Mouse (Mus musculus): Measurements from ENCODE around the gene Zfp78. TPM values are rescaled to one million over a fixed set of nuclear protein-coding genes. Genes with fewer than 3 reads are reported as not detected.

The Zfp78 gene
- polyA plus RNA-seq, 1 experiment from 2014 or later, result 1.1 TPM

DNA sequence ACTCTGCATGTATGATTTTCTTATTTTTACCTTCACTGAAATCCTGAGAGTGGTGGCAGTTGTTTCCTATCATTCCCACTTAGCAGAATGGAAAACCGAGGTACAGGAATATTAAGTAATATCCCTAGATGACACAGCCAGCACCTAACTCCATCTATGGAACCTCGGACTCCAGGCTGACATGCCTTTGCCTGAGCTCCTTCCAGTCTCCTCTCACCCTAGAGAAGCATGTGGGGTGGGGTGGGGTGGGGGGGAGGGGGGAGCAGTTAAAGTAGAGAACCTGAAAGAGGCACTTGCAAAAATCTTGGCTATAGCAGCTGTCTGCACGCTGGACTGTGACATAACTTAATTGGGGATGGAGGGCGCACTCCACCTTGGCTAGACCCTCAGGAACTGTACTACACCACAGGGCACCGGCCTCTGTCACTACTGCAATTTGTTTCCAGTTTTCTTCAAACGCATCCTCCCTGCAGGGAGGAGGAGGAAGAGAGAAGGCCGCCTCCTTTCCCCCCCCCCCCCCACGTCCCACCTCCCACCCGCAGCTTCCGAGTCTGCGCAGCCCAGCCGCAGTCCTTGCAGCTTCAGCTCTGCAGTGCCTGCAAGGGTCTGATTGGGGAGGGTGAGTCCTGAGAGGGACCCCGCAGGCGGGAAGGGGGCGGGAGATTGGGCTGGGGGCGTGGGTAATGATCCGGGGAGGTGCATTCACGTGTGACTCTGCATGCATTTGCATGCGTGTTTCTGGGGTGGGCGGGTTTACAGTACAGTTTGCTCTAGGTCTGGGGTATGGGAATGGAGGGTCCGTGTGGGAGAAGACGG, 51.8 kb downstream of the Zfp78 start:
- no peaks in the 10 kb centered on the region for H3K9me3 ChIP-seq (ENCODE audit: control insufficient read depth)

GRCm38 (mm10) chr7:6415442-6415787, 52.3 kb downstream of the Zfp78 start:
- WGBS, result 21% methylated on average over 8 of the region's 8 CpGs
- no peak overlapping the region for H3K4me3 ChIP-seq (ENCODE audit: low read depth, low read length)
- H3K27ac ChIP-seq (ENCODE audit: low read depth, low read length), result no peak overlapping the region
- H3K36me3 ChIP-seq (ENCODE audit: control insufficient read depth, insufficient read depth), result no peaks in the 10 kb centered on the region
- H3K4me2 ChIP-seq (replicated peaks; ENCODE audit: low read depth), result no peak overlapping the region
- ATAC-seq, result no peak
- no peaks in the 10 kb centered on the region for H3K9me3 ChIP-seq (ENCODE audit: control insufficient read depth)
- no peak overlapping the region for H3K9ac ChIP-seq (ENCODE audit: low read depth, low read length)
- H3K27me3 ChIP-seq (replicated peaks; ENCODE audit: control insufficient read depth, insufficient read depth, low read length), result no peaks in the 10 kb centered on the region
- H3K4me1 ChIP-seq (replicated peaks; ENCODE audit: control insufficient read depth, insufficient read depth, low read length), result no peaks in the 10 kb centered on the region
- TF ChIP-seq CTCF (IDR thresholded peaks at IDR 0.05; ENCODE audit: low read depth), result no peak

More for the DNA sequence above, 51.8 kb downstream of the Zfp78 start:
- Histone ChIP-seq H3K27me3 (replicated peaks; ENCODE audit: control insufficient read depth, insufficient read depth, low read length) (no peaks in the 10 kb centered on the region), H3K4me2 (replicated peaks; ENCODE audit: low read depth) (no peak overlapping the region), H3K4me1 (replicated peaks; ENCODE audit: control insufficient read depth, insufficient read depth, low read length) (no peaks in the 10 kb centered on the region), H3K27ac (ENCODE audit: low read depth, low read length) (no peak overlapping the region), H3K4me3 (ENCODE audit: low read depth, low read length) (no peak overlapping the region), H3K36me3 (ENCODE audit: control insufficient read depth, insufficient read depth) (no peaks in the 10 kb centered on the region), H3K9ac (ENCODE audit: low read depth, low read length) (no peak overlapping the region)
- 9% methylated on average over 18 of the region's 22 CpGs for WGBS
- ATAC-seq, result no peak
- no peak for TF ChIP-seq CTCF (IDR thresholded peaks at IDR 0.05; ENCODE audit: low read depth)

DNA sequence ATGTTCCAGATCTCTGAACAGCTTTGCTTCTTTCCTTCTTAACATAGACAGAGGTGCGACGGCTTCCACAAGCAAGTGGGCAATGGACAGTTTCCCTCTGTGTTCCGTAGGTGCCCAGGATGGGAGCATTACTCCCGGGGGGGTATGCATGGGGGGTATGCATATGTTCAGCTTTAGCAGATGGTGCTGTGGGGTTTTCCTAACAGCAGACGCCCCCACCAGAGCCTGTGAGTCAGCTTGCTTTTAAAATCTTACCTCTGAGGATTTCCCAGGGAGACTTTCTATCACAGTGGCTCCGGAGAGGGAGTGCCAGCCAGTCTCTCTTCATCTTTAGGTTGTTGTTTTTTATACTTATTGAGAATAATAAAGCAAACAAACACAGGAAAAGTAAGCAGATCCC, 56.8 kb downstream of the Zfp78 start:
- TF ChIP-seq CTCF (IDR thresholded peaks at IDR 0.05; ENCODE audit: low read depth), result no peak
- WGBS, result 76% methylated on average over 6 of the region's 6 CpGs
- no peaks in the 10 kb centered on the region for H3K4me1 ChIP-seq (replicated peaks; ENCODE audit: control insufficient read depth, insufficient read depth, low read length)
- H3K36me3 ChIP-seq (ENCODE audit: control insufficient read depth, insufficient read depth), result no peaks in the 10 kb centered on the region
- H3K4me2 ChIP-seq (replicated peaks; ENCODE audit: low read depth), result no peak overlapping the region
- H3K27me3 ChIP-seq (replicated peaks; ENCODE audit: control insufficient read depth, insufficient read depth, low read length), result no peaks in the 10 kb centered on the region
- H3K27ac ChIP-seq (ENCODE audit: low read depth, low read length), result no peak overlapping the region
- H3K9me3 ChIP-seq (ENCODE audit: control insufficient read depth), result no peaks in the 10 kb centered on the region
- H3K4me3 ChIP-seq (ENCODE audit: low read depth, low read length), result no peak overlapping the region
- no peak overlapping the region for H3K9ac ChIP-seq (ENCODE audit: low read depth, low read length)
- ATAC-seq, result no peak

GRCm38 (mm10) chr7:6429381-6429780, 66.3 kb downstream of the Zfp78 start:
- H3K9me3 ChIP-seq (ENCODE audit: control insufficient read depth), result peaks cover 6% of the 10 kb centered on the region; the same call in 1 of the 2 replicates
- WGBS, result 86% methylated on average over 3 of the region's 3 CpGs

DNA sequence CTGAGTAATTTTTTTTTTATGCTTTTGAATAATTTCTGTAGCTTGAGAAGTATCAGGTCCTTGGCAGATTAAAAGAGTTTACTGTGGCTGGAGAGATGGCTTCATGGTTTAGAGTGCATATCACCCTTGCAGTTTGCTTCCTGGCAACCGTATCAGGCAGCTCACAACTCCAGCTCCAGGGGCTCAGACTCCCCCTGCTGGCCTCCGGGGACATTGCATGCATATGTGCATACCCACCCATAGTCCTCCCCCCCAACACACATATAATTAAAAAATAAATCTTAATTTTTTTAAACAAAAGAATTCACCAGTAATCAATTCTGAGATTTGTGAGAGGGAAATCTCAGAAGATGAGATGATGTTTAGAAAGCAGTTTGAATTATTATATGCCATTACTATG, 67.3 kb downstream of the Zfp78 start:
- peaks cover 6% of the 10 kb centered on the region; the same call in 1 of the 2 replicates for H3K9me3 ChIP-seq (ENCODE audit: control insufficient read depth)
- H3K4me1 ChIP-seq (replicated peaks; ENCODE audit: control insufficient read depth, insufficient read depth, low read length), result no peaks in the 10 kb centered on the region
- no peak overlapping the region for H3K9ac ChIP-seq (ENCODE audit: low read depth, low read length)
- H3K27me3 ChIP-seq (replicated peaks; ENCODE audit: control insufficient read depth, insufficient read depth, low read length), result no peaks in the 10 kb centered on the region
- peak; percentile 66 for TF ChIP-seq CTCF (IDR thresholded peaks at IDR 0.05; ENCODE audit: low read depth)
- no peak for ATAC-seq
- H3K36me3 ChIP-seq (ENCODE audit: control insufficient read depth, insufficient read depth), result no peaks in the 10 kb centered on the region
- H3K4me3 ChIP-seq (ENCODE audit: low read depth, low read length), result no peak overlapping the region
- 38% methylated on average over 2 of the region's 2 CpGs for WGBS
- H3K4me2 ChIP-seq (replicated peaks; ENCODE audit: low read depth), result no peak overlapping the region
- H3K27ac ChIP-seq (ENCODE audit: low read depth, low read length), result no peak overlapping the region

More at GRCm38 (mm10) chr7:6429381-6429780, 66.3 kb downstream of the Zfp78 start:
- Histone ChIP-seq H3K9ac (ENCODE audit: low read depth, low read length) (no peak overlapping the region), H3K4me2 (replicated peaks; ENCODE audit: low read depth) (no peak overlapping the region), H3K4me1 (replicated peaks; ENCODE audit: control insufficient read depth, insufficient read depth, low read length) (no peaks in the 10 kb centered on the region), H3K4me3 (ENCODE audit: low read depth, low read length) (no peak overlapping the region), H3K36me3 (ENCODE audit: control insufficient read depth, insufficient read depth) (no peaks in the 10 kb centered on the region), H3K27ac (ENCODE audit: low read depth, low read length) (no peak overlapping the region), H3K27me3 (replicated peaks; ENCODE audit: control insufficient read depth, insufficient read depth, low read length) (no peaks in the 10 kb centered on the region)
- peak; percentile 21 for TF ChIP-seq CTCF (IDR thresholded peaks at IDR 0.05; ENCODE audit: low read depth)
- ATAC-seq, result no peak

Other genes with a start within 250 kb of the Zfp78 start
- gene Zfp787, start 207.3 kb upstream of the Zfp78 start, polyA plus RNA-seq (2015; fragmentation: Nextera tagmentation; extraction: Ambion mirVana), result 42.2 and 46.5 TPM in 2 replicates
- gene Zfp444, start 191.1 kb upstream of the Zfp78 start, polyA plus RNA-seq (2015; fragmentation: Nextera tagmentation; extraction: Ambion mirVana), result 18.5 and 18.7 TPM in 2 replicates
- gene Galp, start 166.2 kb upstream of the Zfp78 start, polyA plus RNA-seq (2015; fragmentation: Nextera tagmentation; extraction: Ambion mirVana), result not detected in 2 replicates
- gene Zscan5b, start 141.0 kb upstream of the Zfp78 start, polyA plus RNA-seq (2015; fragmentation: Nextera tagmentation; extraction: Ambion mirVana), result not detected in 2 replicates
- not detected in 2 replicates for gene Epp13, start 110.6 kb upstream of the Zfp78 start, polyA plus RNA-seq (2015; fragmentation: Nextera tagmentation; extraction: Ambion mirVana)
- 2.1 and 2.4 TPM in 2 replicates for gene Zfp667, start 76.7 kb upstream of the Zfp78 start, polyA plus RNA-seq (2015; fragmentation: Nextera tagmentation; extraction: Ambion mirVana)
- gene Zfp583, start 32.0 kb upstream of the Zfp78 start, polyA plus RNA-seq (2015; fragmentation: Nextera tagmentation; extraction: Ambion mirVana), result 1.2 and 1.7 TPM in 2 replicates
- gene Gm3854, start 19.5 kb upstream of the Zfp78 start, polyA plus RNA-seq (2015; fragmentation: Nextera tagmentation; extraction: Ambion mirVana), result 0.08 and 0.20 TPM in 2 replicates
- gene Zfp28, start 20.0 kb downstream of the Zfp78 start, polyA plus RNA-seq (2015; fragmentation: Nextera tagmentation; extraction: Ambion mirVana), result 2.5 and 3.3 TPM in 2 replicates
- gene Smim17, start 35.4 kb downstream of the Zfp78 start, polyA plus RNA-seq (2015; fragmentation: Nextera tagmentation; extraction: Ambion mirVana), result 0.04 and 0.14 TPM in 2 replicates
- gene Gm20715, start 47.0 kb downstream of the Zfp78 start, polyA plus RNA-seq (2015; fragmentation: Nextera tagmentation; extraction: Ambion mirVana), result not detected in 2 replicates
- gene Olfr1344, start 75.4 kb downstream of the Zfp78 start, polyA plus RNA-seq (2015; fragmentation: Nextera tagmentation; extraction: Ambion mirVana), result not detected in 2 replicates
- gene Olfr1336, start 92.9 kb downstream of the Zfp78 start, polyA plus RNA-seq (2015; fragmentation: Nextera tagmentation; extraction: Ambion mirVana), result not detected in 2 replicates
- gene Olfr1346, start 103.8 kb downstream of the Zfp78 start, polyA plus RNA-seq (2015; fragmentation: Nextera tagmentation; extraction: Ambion mirVana), result not detected in 2 replicates
- not detected in 2 replicates for gene Olfr5, start 123.7 kb downstream of the Zfp78 start, polyA plus RNA-seq (2015; fragmentation: Nextera tagmentation; extraction: Ambion mirVana)
- gene Olfr1347, start 136.5 kb downstream of the Zfp78 start, polyA plus RNA-seq (2015; fragmentation: Nextera tagmentation; extraction: Ambion mirVana), result not detected in 2 replicates
- not detected in 2 replicates for gene Olfr1348, start 145.5 kb downstream of the Zfp78 start, polyA plus RNA-seq (2015; fragmentation: Nextera tagmentation; extraction: Ambion mirVana)
- gene Olfr1349, start 159.7 kb downstream of the Zfp78 start, polyA plus RNA-seq (2015; fragmentation: Nextera tagmentation; extraction: Ambion mirVana), result not detected in 2 replicates
- not detected in 2 replicates for gene Olfr1350, start 201.6 kb downstream of the Zfp78 start, polyA plus RNA-seq (2015; fragmentation: Nextera tagmentation; extraction: Ambion mirVana)

Measured in intestine, postnatal 0 days (tissue).